Mouse (Mus musculus) C2C12 (cell line): ENCODE results near the gene Slc22a15. TPM values are rescaled to one million over a fixed set of nuclear protein-coding genes. Genes with fewer than 3 reads are reported as not detected.

Experiments
- H3K27me3 ChIP-seq: one replicate; pipeline ENCODE4 v1.6.1; 2011; ENCODE audit not compliant: control insufficient read depth, insufficient read depth, insufficient read length
- H3K36me3 ChIP-seq: one replicate; pipeline ENCODE4 v1.6.1; 2011; ENCODE audit not compliant: control insufficient read depth, insufficient read depth
- H3K4me3 ChIP-seq: one replicate; pipeline ENCODE4 v1.5.1; 2011; ENCODE audit warnings: mild to moderate bottlenecking, control low read depth; ENCODE audit not compliant: poor library complexity, insufficient read depth, severe bottlenecking
- H3K79me2 ChIP-seq: one replicate; pipeline ENCODE4 v1.6.1; 2011; ENCODE audit not compliant: control insufficient read depth, insufficient read depth
- H3K79me3 ChIP-seq: one replicate; pipeline ENCODE4 v1.6.1; 2011; ENCODE audit warnings: low read depth, control low read depth
- H3ac ChIP-seq: one replicate; pipeline ENCODE3; 2011; ENCODE audit warnings: low read depth; ENCODE audit not compliant: control insufficient read depth, insufficient read length
- CEBPB ChIP-seq: IDR thresholded peaks from one replicate; pipeline ENCODE4 v1.6.1; 2011; ENCODE audit warnings: low read depth, mild to moderate bottlenecking, control low read depth, moderate library complexity
- CTCF ChIP-seq: IDR thresholded peaks from one replicate; pipeline ENCODE4 v1.5.1; 2011; ENCODE audit not compliant: control insufficient read depth, insufficient read depth, insufficient read length
- FOSL1 ChIP-seq: IDR thresholded peaks from one replicate; pipeline ENCODE4 v1.8.0; 2011; ENCODE audit warnings: mild to moderate bottlenecking, low read length; ENCODE audit not compliant: poor library complexity, insufficient read depth, severe bottlenecking
- MAX ChIP-seq: IDR thresholded peaks from one replicate; pipeline ENCODE4 v1.6.1; 2011; ENCODE audit warnings: mild to moderate bottlenecking, control low read depth
- MYOD1 ChIP-seq: IDR thresholded peaks from one replicate; pipeline ENCODE4 v1.6.1; 2011; ENCODE audit warnings: low read depth; ENCODE audit not compliant: control insufficient read depth, insufficient read length
- MYOG ChIP-seq: IDR thresholded peaks from one replicate; pipeline ENCODE4 v1.6.1; 2011; ENCODE audit not compliant: control insufficient read depth, insufficient read length; ENCODE audit errors: extremely low read depth
- USF1 ChIP-seq: IDR thresholded peaks from one replicate; pipeline ENCODE4 v1.6.1; 2011; ENCODE audit warnings: low read depth, mild to moderate bottlenecking, control low read depth, moderate library complexity
- polyA plus RNA-seq: library from polyadenylated mRNA; unstranded; fragments of >200 nt; fragmentation: generic; extraction: Trizol; gene quantifications from one replicate; pipeline ENCODE4 v1.2.1, GENCODE M21; 2012; ENCODE audit warnings: missing spikeins

Gene Slc22a15
- polyA plus RNA-seq, 1 experiment = 7.9 TPM

GRCm38 (mm10) chr3:101915048-101915801, 9.0 kb downstream of the Slc22a15 start:
- TF ChIP-seq MYOG = no peak

GRCm38 (mm10) chr3:101914266-101914665, 10.0 kb downstream of the Slc22a15 start:
- H3ac ChIP-seq = no peak overlapping the region
- H3K36me3 ChIP-seq = peaks cover 6% of the 10 kb centered on the region
- TF ChIP-seq MYOG (no peak), CEBPB (no peak), MAX (no peak), CTCF (no peak), USF1 (no peak), FOSL1 (no peak)
- no peak overlapping the region for H3K4me3 ChIP-seq
- H3K79me2 ChIP-seq = no peaks in the 10 kb centered on the region
- H3K27me3 ChIP-seq = no peaks in the 10 kb centered on the region
- no peaks in the 10 kb centered on the region for H3K79me3 ChIP-seq

More at GRCm38 (mm10) chr3:101915048-101915801, 9.0 kb downstream of the Slc22a15 start:
- Histone ChIP-seq H3K4me3 (no peak overlapping the region), H3K79me3 (no peaks in the 10 kb centered on the region), H3ac (no peak overlapping the region), H3K79me2 (no peaks in the 10 kb centered on the region), H3K36me3 (peaks cover 6% of the 10 kb centered on the region), H3K27me3 (no peaks in the 10 kb centered on the region)

- Histone ChIP-seq H3K36me3 (peaks cover 6% of the 10 kb centered on the region), H3K79me2 (no peaks in the 10 kb centered on the region), H3K27me3 (no peaks in the 10 kb centered on the region), H3K4me3 (no peak overlapping the region), H3ac (no peak overlapping the region), H3K79me3 (no peaks in the 10 kb centered on the region)
- no peak for TF ChIP-seq FOSL1
- no peak for TF ChIP-seq MYOG
- TF ChIP-seq CEBPB = no peak
- TF ChIP-seq CTCF = no peak
- TF ChIP-seq MYOD1 = no peak
- no peak for TF ChIP-seq MAX
- TF ChIP-seq USF1 = no peak
Observed at GRCm38 (mm10) chr3:101912041-101912440, 12.2 kb downstream of the Slc22a15 start.

- H3ac ChIP-seq = no peak overlapping the region
- H3K4me3 ChIP-seq = no peak overlapping the region
- TF ChIP-seq MAX (no peak), USF1 (no peak), CEBPB (no peak), FOSL1 (no peak), MYOD1 (no peak), CTCF (no peak), MYOG (no peak)
- H3K79me2 ChIP-seq = no peaks in the 10 kb centered on the region
- no peaks in the 10 kb centered on the region for H3K27me3 ChIP-seq
- H3K36me3 ChIP-seq = no peaks in the 10 kb centered on the region
- no peaks in the 10 kb centered on the region for H3K79me3 ChIP-seq
Observed at GRCm38 (mm10) chr3:101907049-101907448, 17.2 kb downstream of the Slc22a15 start.

GRCm38 (mm10) chr3:101904776-101905175, 19.5 kb downstream of the Slc22a15 start:
- no peaks in the 10 kb centered on the region for H3K79me2 ChIP-seq
- H3K27me3 ChIP-seq = no peaks in the 10 kb centered on the region
- H3K36me3 ChIP-seq = no peaks in the 10 kb centered on the region
- H3K4me3 ChIP-seq = no peak overlapping the region
- H3K79me3 ChIP-seq = no peaks in the 10 kb centered on the region
- H3ac ChIP-seq = no peak overlapping the region
- TF ChIP-seq FOSL1 (no peak), USF1 (no peak), MAX (no peak), MYOD1 (no peak), CEBPB (no peak), CTCF (no peak), MYOG (no peak)

GRCm38 (mm10) chr3:101903091-101903490, 21.2 kb downstream of the Slc22a15 start:
- H3K79me3 ChIP-seq = no peaks in the 10 kb centered on the region
- TF ChIP-seq MYOD1 (no peak), MYOG (no peak), CEBPB (no peak), CTCF (no peak), USF1 (no peak), FOSL1 (no peak), MAX (no peak)

More at GRCm38 (mm10) chr3:101903091-101903490, 21.2 kb downstream of the Slc22a15 start:
- no peak overlapping the region for H3ac ChIP-seq
- no peak overlapping the region for H3K4me3 ChIP-seq
- H3K36me3 ChIP-seq = no peaks in the 10 kb centered on the region
- H3K79me2 ChIP-seq = no peaks in the 10 kb centered on the region
- no peaks in the 10 kb centered on the region for H3K27me3 ChIP-seq
